Mouse (Mus musculus): ENCODE results near the gene Hspa5. TPM values are rescaled to one million over a fixed set of nuclear protein-coding genes. Genes with fewer than 3 reads are reported as not detected.
A peak's percentile ranks its signal among the peaks of the same experiment; 100 is the strongest.
"Not testable (repeated sequence)": the region's sequence is repeated elsewhere in the genome, so short reads cannot be mapped to it uniquely, and the experiment has no call there.

Gene Hspa5
- polyA plus RNA-seq, 1 experiment from 2014 or later = 489 TPM

DNA sequence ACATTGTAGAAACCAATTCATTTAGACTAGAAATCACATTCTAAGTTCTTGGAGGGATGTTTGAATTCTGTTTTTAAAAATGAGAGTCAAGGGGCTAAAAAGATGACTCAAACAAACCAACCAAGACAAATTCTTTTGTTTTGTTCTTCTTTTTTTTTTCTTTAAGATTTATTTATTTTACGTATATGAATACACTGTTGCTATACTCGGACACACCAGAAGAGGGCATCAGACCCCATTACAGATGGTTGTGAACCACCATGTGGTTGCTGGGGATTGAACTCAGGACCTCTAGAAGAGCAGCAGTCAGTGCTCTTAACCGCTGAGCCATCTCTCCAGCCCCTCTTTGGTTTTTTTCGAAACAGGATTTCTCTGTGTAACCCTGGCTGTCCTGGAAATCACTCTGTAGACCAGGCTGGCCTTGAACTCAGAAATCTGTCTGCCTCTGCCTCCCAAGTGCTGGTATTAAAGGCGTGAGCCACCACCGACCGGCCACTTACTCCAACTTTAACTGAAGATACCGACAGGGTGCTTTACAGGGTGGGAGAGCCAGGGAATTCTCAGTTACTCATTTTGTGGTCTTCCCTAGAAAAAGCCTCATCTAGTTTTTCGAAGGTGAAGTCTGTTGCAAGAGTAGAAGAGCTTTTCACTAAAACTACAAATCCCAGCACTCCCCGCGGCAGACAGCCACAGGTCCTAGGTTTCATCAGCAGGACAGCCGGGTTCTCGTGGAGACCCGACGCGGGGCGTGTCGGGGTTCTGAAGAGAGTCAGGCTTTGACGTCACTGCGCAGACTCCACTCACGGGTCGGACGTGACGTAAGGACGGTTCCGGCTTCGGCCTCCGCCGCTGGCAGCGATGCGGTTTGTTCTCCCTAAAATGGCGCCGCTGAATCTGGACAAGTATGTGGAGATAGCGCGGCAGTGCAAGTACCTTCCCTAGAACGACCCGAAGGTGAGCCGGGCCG, 30.0 kb downstream of the Hspa5 start:
- no peaks in the 10 kb centered on the region for H3K9me3 ChIP-seq
- peak; percentile 97 for ATAC-seq
- H3K27ac ChIP-seq = peak overlapping the region; percentile 89
- H3K4me2 ChIP-seq (replicated peaks) = peak overlapping the region; percentile 73
- no peaks in the 10 kb centered on the region for H3K27me3 ChIP-seq
- peaks cover 11% of the 10 kb centered on the region; the same call in 1 of the 2 replicates for H3K36me3 ChIP-seq
- H3K4me1 ChIP-seq (replicated peaks) = peaks cover 25% of the 10 kb centered on the region
- H3K4me3 ChIP-seq (replicated peaks) = peak overlapping the region; percentile 68
- WGBS = 5% methylated on average over 39 of the region's 39 CpGs
- H3K9ac ChIP-seq (replicated peaks) = peak overlapping the region; percentile 84

DNA sequence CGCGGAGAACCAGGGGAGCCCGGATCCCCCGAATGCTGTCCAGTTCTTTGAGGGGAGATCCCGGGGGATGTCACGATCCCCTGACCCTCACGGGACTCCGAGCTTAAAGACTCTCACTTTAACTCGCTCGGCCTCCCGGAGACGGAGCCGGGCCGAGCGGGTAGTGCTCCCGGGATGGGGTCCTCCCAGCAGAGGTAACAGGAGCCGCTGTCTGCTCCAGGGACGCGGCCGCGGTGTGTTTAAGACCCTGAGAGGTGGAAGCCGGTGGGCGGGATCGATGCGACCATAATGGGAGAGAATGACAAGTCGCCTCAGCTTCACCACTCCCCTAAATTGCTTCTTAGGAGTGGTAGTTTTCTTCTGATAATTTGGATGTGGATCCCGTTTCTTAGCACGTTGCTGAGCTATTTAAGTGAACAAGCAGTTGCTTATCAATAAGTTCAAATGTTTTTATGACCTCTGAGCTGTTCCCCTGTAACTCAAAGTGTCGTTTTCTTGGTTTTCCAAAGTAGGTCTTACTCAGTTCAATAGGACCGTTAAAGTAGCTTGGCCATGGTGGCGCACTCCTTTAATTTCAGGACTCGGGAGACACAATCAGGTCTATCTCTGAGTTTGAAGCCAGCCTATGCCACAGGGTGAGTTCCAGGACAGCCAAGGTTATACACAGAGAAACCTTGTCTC, 30.9 kb downstream of the Hspa5 start:
- not testable (repeated sequence) for H3K9me3 ChIP-seq, H3K27me3 ChIP-seq
- Histone ChIP-seq H3K4me3 (replicated peaks) (peak overlapping the region; percentile 68), H3K4me1 (replicated peaks) (peaks cover 25% of the 10 kb centered on the region), H3K36me3 (peaks cover 14% of the 10 kb centered on the region; the same call in 1 of the 2 replicates), H3K9ac (replicated peaks) (peak overlapping the region; percentile 84), H3K27ac (peak overlapping the region; percentile 89), H3K4me2 (replicated peaks) (peak overlapping the region; percentile 73)
- under 1% methylated on average over 26 of the region's 32 CpGs for WGBS
- ATAC-seq = peak; percentile 58; the same call in 1 of the 2 replicates

DNA sequence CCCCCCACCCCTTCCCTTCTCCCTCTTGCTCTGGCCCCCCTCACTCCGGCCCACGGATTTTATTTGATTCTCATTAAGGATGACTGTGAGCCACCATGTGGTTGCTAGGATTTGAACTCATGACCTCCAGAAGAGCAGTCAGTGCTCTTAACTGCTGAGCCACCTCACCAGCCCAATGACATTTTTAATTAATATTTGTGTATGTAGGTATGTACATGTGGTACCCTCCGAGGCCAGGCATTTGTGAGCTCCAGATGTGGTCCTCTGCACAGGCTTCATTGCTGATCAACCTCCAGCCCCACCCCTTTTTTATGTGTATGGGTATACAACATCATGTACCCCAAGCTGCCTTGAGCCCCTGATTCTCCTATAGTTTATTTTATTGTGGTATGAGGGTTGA, 32.0 kb downstream of the Hspa5 start:
- H3K4me1 ChIP-seq (replicated peaks) = peaks cover 25% of the 10 kb centered on the region
- H3K4me2 ChIP-seq (replicated peaks) = peak overlapping the region; percentile 50
- no peaks in the 10 kb centered on the region for H3K27me3 ChIP-seq
- no peak overlapping the region for H3K27ac ChIP-seq
- H3K9ac ChIP-seq (replicated peaks) = no peak overlapping the region
- H3K9me3 ChIP-seq = no peaks in the 10 kb centered on the region
- H3K4me3 ChIP-seq (replicated peaks) = peak overlapping the region; percentile 26
- no peak for ATAC-seq
- 66% methylated on average over 3 of the region's 3 CpGs for WGBS
- peaks cover 19% of the 10 kb centered on the region; the same call in 1 of the 2 replicates for H3K36me3 ChIP-seq

- Histone ChIP-seq H3K4me1 (replicated peaks) (peaks cover 21% of the 10 kb centered on the region), H3K9ac (replicated peaks) (no peak overlapping the region), H3K27ac (no peak overlapping the region), H3K4me3 (replicated peaks) (no peak overlapping the region), H3K4me2 (replicated peaks) (peak overlapping the region; percentile 50; the same call in 1 of the 2 replicates), H3K27me3 (no peaks in the 10 kb centered on the region), H3K36me3 (peaks cover 23% of the 10 kb centered on the region; the same call in 1 of the 2 replicates), H3K9me3 (no peaks in the 10 kb centered on the region)
- 96% methylated on average over 2 of the region's 2 CpGs for WGBS
- ATAC-seq = no peak
Measured at GRCm38 (mm10) chr2:34804172-34804571, 32.4 kb downstream of the Hspa5 start.

DNA sequence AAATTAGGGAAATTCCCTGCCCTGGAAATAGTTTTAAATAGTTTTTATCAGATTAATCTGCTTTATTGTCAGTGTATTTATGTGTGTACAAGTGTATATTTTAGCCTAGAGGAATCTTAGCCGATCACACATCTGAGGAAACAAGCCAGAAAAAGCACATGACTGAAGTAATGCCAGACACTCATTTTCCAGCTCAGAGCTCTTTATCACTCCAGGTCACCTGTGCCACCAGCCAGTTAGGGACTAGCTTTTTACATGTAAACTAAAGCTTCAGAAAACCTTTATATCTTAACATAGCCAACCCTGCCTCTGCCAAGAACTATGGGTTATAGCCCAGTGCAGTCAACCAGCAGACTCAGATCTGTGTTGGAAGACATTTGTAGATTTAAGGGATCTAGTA, 33.0 kb downstream of the Hspa5 start:
- Histone ChIP-seq H3K4me2 (replicated peaks) (no peak overlapping the region), H3K4me3 (replicated peaks) (no peak overlapping the region), H3K27me3 (no peaks in the 10 kb centered on the region), H3K9me3 (no peaks in the 10 kb centered on the region), H3K9ac (replicated peaks) (no peak overlapping the region), H3K36me3 (peaks cover 23% of the 10 kb centered on the region; the same call in 1 of the 2 replicates), H3K4me1 (replicated peaks) (peaks cover 19% of the 10 kb centered on the region), H3K27ac (no peak overlapping the region)
- WGBS = 92% methylated on average over 1 of the region's 1 CpGs
- no peak for ATAC-seq

GRCm38 (mm10) chr2:34805364-34805950, 33.7 kb downstream of the Hspa5 start:
- ATAC-seq = no peak
- H3K9me3 ChIP-seq = no peaks in the 10 kb centered on the region
- no peak overlapping the region for H3K4me2 ChIP-seq (replicated peaks)
- WGBS = 92% methylated on average over 10 of the region's 10 CpGs
- no peak overlapping the region for H3K27ac ChIP-seq
- H3K9ac ChIP-seq (replicated peaks) = no peak overlapping the region
- H3K4me1 ChIP-seq (replicated peaks) = peaks cover 16% of the 10 kb centered on the region
- no peaks in the 10 kb centered on the region for H3K27me3 ChIP-seq
- no peak overlapping the region for H3K4me3 ChIP-seq (replicated peaks)
- peaks cover 26% of the 10 kb centered on the region for H3K36me3 ChIP-seq

DNA sequence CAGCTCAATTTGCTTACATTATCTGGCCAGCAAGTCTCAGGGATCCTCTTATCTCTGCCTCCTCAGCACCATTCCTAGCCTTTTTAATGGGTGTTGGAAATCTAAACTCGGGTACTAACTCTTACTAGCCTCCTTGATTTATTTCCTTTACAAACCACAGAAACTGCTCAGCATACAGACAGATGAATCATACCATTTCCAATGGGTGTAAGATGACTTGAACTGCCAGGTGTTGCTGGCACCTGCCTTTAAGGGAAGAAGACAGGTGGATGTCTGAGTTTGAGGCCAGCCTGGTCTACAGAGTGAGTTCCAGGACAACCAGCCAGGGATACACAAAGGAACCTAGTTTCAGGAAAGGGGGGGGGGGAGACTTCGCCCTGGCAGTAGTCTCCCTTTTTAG, 36.3 kb downstream of the Hspa5 start:
- ATAC-seq = no peak
- H3K4me1 ChIP-seq (replicated peaks) = peaks cover 16% of the 10 kb centered on the region
- 95% methylated on average over 2 of the region's 2 CpGs for WGBS
- H3K9ac ChIP-seq (replicated peaks) = no peak overlapping the region
- H3K4me2 ChIP-seq (replicated peaks) = no peak overlapping the region
- H3K4me3 ChIP-seq (replicated peaks) = no peak overlapping the region
- no peak overlapping the region for H3K27ac ChIP-seq
- H3K36me3 ChIP-seq = peaks cover 46% of the 10 kb centered on the region
- H3K27me3 ChIP-seq = no peaks in the 10 kb centered on the region
- no peaks in the 10 kb centered on the region for H3K9me3 ChIP-seq

DNA sequence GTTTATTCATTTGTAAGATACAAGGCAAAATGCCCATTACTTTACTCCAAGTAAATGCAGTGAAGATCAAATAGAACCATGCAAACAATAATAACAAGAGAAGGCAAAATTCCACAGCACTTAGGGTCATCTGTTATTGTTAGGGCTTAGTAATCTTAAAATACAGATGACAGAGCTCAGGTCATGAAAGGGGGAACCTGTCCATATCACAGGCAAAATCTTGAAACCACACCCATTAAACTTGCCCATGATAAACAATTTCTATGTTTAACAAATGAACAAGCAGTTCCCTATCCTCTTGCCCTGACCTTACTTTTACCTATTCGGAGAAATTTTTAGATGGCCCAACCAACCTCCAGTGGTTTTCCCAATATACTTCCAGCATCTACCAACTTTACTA, 37.8 kb downstream of the Hspa5 start:
- H3K27me3 ChIP-seq = no peaks in the 10 kb centered on the region
- H3K9ac ChIP-seq (replicated peaks) = no peak overlapping the region
- no peak overlapping the region for H3K4me3 ChIP-seq (replicated peaks)
- no peaks in the 10 kb centered on the region for H3K9me3 ChIP-seq
- H3K36me3 ChIP-seq = peaks cover 60% of the 10 kb centered on the region
- ATAC-seq = no peak
- H3K27ac ChIP-seq = no peak overlapping the region
- H3K4me2 ChIP-seq (replicated peaks) = no peak overlapping the region
- peaks cover 5% of the 10 kb centered on the region for H3K4me1 ChIP-seq (replicated peaks)
- 93% methylated on average over 1 of the region's 1 CpGs for WGBS

DNA sequence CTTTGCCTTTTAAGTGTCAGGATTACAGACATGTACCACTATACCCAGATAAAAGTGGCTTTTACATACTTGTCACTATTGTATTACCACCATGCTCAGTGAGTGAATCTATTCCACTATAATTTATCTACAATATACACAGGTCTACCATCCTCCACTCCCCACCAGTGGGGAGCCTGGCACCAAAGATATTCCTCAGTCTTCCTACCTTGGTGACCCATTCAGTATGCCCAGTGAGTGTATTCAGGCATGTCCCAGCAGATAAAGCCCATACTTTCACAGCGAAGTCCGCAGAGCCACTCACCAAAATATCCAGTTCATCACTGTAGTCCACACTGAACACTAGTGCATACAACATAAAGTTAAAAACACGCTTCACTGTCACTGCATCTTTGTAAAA, 39.0 kb downstream of the Hspa5 start:
- Histone ChIP-seq H3K4me1 (replicated peaks) (no peaks in the 10 kb centered on the region), H3K4me3 (replicated peaks) (no peak overlapping the region), H3K9ac (replicated peaks) (no peak overlapping the region), H3K27ac (no peak overlapping the region), H3K27me3 (no peaks in the 10 kb centered on the region), H3K4me2 (replicated peaks) (no peak overlapping the region), H3K9me3 (no peaks in the 10 kb centered on the region), H3K36me3 (peaks cover 65% of the 10 kb centered on the region)
- no peak for ATAC-seq
- WGBS = 96% methylated on average over 3 of the region's 3 CpGs

GRCm38 (mm10) chr2:34812706-34813105, 40.9 kb downstream of the Hspa5 start:
- ATAC-seq = no peak
- Histone ChIP-seq H3K36me3 (peaks cover 62% of the 10 kb centered on the region), H3K9me3 (no peaks in the 10 kb centered on the region), H3K27me3 (no peaks in the 10 kb centered on the region), H3K4me3 (replicated peaks) (no peak overlapping the region), H3K27ac (no peak overlapping the region), H3K9ac (replicated peaks) (no peak overlapping the region), H3K4me2 (replicated peaks) (no peak overlapping the region), H3K4me1 (replicated peaks) (no peaks in the 10 kb centered on the region)
- 90% methylated on average over 7 of the region's 7 CpGs for WGBS

GRCm38 (mm10) chr2:34815893-34816292, 44.1 kb downstream of the Hspa5 start:
- H3K27me3 ChIP-seq; ATAC-seq; H3K4me1 ChIP-seq (replicated peaks); H3K9me3 ChIP-seq; H3K9ac ChIP-seq (replicated peaks); H3K4me2 ChIP-seq (replicated peaks); H3K4me3 ChIP-seq (replicated peaks); H3K27ac ChIP-seq: not testable (repeated sequence)
- H3K36me3 ChIP-seq = peaks cover 60% of the 10 kb centered on the region
- WGBS = 93% methylated on average over 2 of the region's 2 CpGs

GRCm38 (mm10) chr2:34818492-34818891, 46.7 kb downstream of the Hspa5 start:
- Histone ChIP-seq H3K4me2 (replicated peaks) (no peak overlapping the region), H3K4me1 (replicated peaks) (no peaks in the 10 kb centered on the region), H3K27ac (no peak overlapping the region), H3K36me3 (peaks cover 48% of the 10 kb centered on the region), H3K9me3 (no peaks in the 10 kb centered on the region), H3K4me3 (replicated peaks) (no peak overlapping the region), H3K9ac (replicated peaks) (no peak overlapping the region), H3K27me3 (no peaks in the 10 kb centered on the region)
- WGBS = 97% methylated on average over 2 of the region's 2 CpGs
- no peak for ATAC-seq
